Mouse (Mus musculus) gastrocnemius, postnatal 4 days (tissue): ENCODE data around the gene H2-Eb2. TPM values are rescaled to one million over a fixed set of nuclear protein-coding genes. Genes with fewer than 3 reads are reported as not detected.
A peak's percentile ranks its signal among the peaks of the same experiment; 100 is the strongest.

Experiments
- DNase-seq, 2 experiments: peaks; one replicate each; pipeline ENCODE4 v3.0.0; 2021 to 2022; ENCODE audit warnings: low spot score in 2 of 2, mixed read lengths in 2 of 2
- long read RNA-seq, 2 experiments: library from polyadenylated mRNA; stranded (forward); transcript quantifications; one replicate each; pipeline ENCODE4 v2.0.0; 2021
- total RNA-seq, 2 experiments: library from RNA; stranded (reverse); gene quantifications; 2 replicates each; pipeline ENCODE4 v1.2.3; 2021

H2-Eb2 gene
- total RNA-seq: not detected
- long read RNA-seq, experiment 1: 0 reads
- long read RNA-seq, experiment 2: 0 reads

- DNase-seq: no peak
Observed at GRCm38 (mm10) chr17:34325436-34325835, at the start of gene H2-Eb2. Gene H2-Eb2 (plus strand): TSS chr17:34325665.

GRCm38 (mm10) chr17:34280499-34281038, 44.9 kb upstream of the H2-Eb2 start:
- DNase-seq: no peak

DNA sequence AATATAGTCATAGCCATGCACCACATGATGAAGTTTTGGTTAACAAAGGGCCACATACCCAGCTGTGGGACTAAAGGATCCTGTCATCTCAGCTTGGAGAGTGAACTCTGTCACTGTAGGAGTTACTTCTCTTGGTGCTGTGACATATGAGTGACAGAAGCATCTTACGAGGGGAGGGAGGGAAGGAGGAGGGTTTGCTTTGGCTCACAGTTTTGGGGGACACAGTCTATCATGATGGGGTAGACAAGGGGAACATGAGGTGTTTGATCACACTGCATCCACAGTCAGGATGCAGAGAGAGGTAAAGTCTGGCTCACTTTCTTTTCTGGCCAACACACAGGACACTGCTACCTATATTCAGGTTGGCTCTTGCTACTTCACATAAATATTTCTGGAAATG, 43.6 kb upstream of the H2-Eb2 start:
- DNase-seq: no peak

- DNase-seq: no peak
Observed at GRCm38 (mm10) chr17:34285371-34285770, 40.1 kb upstream of the H2-Eb2 start.

DNA sequence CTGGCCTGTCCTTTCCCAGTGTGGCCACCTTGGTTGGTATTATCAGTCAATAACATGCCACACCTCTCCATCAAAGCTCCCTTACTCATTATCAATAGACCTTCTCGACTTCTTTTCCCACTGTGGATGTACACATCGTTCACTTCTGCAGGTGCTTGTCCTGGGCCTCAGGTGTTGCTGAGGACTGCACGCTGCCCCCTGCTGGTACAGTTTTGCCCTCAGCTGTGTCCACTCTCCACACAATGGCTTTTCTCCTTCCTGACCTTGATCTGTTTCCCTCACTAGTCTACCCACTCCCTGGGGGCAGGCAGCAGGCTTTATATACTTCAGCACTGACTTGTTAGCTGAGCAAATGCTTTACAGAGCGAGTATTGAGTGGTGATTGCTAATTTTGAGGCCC, 39.6 kb upstream of the H2-Eb2 start:
- DNase-seq: no peak

- DNase-seq: no peak
Observed at GRCm38 (mm10) chr17:34286501-34286900, 39.0 kb upstream of the H2-Eb2 start.

GRCm38 (mm10) chr17:34286999-34287398, 38.5 kb upstream of the H2-Eb2 start:
- no peak for DNase-seq

DNA sequence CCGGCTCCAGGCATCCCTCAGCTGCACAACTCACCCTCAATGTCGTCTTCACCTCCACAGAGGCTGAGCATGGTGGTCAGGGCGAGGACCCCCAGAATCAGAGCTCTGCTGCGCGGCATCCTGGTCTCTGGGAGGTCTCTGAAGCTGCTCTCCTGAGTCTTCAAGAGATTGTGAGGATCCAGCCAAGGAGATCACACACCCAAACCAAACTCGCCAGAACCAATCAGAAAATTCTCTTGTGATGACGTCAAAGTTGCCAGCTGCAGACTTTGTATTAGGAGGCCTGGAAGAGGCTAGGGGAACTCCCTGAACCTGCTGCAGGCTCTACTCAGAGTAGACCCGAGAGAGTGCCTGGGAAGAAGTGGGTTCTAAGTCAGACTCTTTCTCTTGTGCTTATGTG, 37.8 kb upstream of the H2-Eb2 start, which contains the start of gene H2-Aa:
Gene H2-Aa, minus strand, starts transcription at position 176 of the 400 bp plus-strand sequence.
- DNase-seq: peak; percentile 40 to 62

DNA sequence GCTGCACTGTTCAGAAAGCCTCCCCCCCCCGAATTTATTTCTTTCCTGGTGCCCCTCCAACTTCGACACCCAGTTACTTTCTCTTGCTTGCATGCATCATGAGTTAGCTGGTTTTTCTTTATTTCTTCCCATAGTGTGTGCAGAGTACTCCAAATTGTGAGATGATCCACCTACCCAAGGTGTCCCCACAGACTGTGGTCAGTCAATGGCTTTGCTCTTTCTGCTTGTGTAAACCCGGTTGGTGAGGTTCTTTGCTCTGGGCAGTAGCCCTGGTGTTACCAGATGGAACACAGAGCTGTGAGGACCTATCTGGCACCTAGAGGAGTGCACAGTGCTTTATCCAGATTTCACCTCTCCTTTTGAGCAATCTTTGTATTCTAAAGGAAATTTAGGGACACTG, 37.3 kb upstream of the H2-Eb2 start:
- DNase-seq: no peak

GRCm38 (mm10) chr17:34291609-34292008, 33.9 kb upstream of the H2-Eb2 start:
- peak in 1 of 2 experiments; percentile 64 for DNase-seq

DNA sequence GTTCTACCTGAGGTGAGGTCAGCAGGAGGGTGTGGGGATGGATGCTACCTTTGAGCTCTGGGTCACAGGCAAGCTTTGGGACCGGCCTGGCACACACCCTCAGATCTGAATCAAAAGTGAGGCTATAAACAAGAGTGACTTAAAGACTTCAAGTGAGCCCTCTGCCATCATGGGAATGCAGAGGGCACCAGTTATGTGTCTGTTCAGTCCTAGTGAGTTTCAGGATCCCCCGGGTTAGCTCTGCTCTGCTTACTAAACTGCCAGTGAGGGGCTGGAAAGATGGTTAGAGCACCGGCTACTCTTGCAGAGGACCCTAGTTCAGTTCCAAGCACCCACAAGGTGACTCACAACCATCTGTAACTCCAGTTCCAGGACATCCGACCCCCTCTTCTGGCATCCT, 32.9 kb upstream of the H2-Eb2 start:
- DNase-seq: no peak

- no peak for DNase-seq
Observed at GRCm38 (mm10) chr17:34293533-34293932, 31.9 kb upstream of the H2-Eb2 start.

DNA sequence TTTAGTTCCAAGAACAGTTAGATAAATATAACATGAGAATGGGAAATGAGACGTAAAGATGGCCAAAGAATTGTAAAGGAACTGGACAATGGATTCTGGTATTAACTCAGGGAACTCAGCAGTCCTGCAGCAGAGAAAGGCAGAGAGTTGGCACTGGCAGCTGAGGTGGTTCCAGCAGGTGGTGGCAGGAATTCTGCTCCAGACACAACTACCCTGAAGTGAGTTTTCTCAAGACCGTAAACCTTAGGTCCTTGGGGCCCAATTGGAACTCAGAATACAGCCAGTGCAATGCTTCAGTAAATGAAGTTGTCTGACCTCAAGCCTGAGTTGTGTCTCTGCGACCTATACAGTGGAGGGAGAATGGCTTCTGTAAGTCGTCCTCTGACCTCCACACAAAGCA, 31.2 kb upstream of the H2-Eb2 start:
- no peak for DNase-seq

DNA sequence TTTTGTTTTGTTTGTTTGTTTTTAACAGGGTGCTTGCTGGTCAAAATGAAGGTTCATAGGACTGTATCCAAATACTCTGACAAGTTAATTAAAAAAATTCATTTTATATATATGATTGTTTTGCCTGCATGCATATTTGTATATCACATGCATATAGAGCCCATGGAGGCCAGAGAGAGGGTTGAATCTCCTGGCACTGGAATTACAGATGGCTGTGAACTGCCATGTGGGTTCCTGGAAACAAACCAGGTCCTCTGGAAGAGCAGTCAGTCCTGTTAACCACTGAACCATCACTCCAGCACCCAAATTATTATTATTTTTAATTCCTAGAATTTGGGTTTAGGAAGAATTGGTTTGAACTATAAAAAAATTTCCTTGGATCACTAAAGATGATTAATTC, 30.2 kb upstream of the H2-Eb2 start:
- DNase-seq: no peak

GRCm38 (mm10) chr17:34295891-34296794, 29.3 kb upstream of the H2-Eb2 start:
- no peak for DNase-seq

- DNase-seq: no peak
Observed at GRCm38 (mm10) chr17:34299356-34299755, 26.1 kb upstream of the H2-Eb2 start.

GRCm38 (mm10) chr17:34300071-34300470, 25.4 kb upstream of the H2-Eb2 start:
- DNase-seq: no peak

DNA sequence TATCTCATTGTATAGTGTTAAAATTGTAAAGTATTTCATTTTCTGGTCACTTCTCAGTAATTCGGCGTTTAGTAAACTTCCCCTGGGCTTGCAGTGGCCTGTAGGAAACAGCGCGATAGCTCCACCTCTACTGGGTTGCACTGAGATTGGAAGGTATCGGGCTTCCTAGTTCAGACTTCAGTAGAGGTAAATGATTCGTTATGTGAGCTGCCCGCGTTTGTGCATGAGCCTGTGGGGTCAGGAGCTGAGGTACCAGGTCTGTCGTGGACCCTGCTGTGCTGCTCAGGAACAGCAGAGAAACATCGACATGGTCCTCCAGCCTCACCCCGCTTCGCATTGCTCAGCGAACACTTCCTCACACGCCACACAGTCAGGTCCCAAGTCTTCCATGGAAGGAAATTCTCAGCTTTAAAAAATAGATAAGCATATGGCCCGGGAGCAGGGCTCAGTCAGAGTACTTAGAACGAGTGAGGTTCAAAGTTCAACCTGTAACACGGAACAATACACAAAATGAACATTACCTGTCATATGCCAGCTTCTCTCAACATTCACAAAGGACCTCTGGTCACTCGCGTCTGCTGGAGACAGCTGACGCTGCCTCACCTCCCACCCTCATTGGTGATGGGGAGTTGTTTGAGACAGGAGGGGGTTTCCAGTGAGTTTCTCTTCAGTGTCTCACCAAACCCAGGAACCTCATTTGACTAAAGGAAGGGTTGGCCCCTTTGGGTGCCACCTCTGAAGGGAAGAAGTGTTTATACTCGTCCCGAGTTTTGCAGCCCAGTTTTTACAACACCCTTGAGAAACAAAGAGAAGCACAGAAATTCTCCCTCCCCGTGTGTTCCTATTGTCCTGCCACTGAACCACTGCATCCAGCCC, 24.5 kb upstream of the H2-Eb2 start:
- DNase-seq: no peak

DNA sequence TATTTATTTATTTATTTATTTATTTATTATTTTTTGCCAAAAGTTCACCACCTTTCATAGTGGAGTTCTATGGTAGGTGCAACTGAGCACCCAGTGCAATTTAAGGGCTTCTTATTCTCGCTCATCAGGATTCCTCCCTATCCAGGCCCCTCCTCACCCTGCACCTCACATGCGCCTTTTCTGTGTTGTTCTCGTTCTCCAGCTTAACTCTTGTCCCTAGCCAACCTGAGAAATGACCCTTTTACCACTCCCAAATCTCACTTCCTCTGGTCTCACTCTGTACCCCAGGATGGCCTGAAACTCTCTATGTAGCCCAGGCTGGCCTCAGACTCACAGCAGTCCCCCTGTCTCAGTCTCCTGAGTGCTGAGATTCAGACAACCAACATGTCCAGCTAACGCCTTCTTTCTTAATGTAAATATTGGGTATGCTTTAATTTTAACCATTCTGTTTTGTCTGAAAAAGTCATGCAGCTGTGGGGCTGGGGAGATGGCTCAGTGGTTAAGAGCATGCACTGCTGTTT, 23.7 kb upstream of the H2-Eb2 start:
- no peak for DNase-seq

- DNase-seq: no peak
Observed at GRCm38 (mm10) chr17:34303789-34304188, 21.7 kb upstream of the H2-Eb2 start.

- DNase-seq: peak in 1 of 2 experiments; percentile 41
Observed at GRCm38 (mm10) chr17:34304751-34305150, 20.7 kb upstream of the H2-Eb2 start.
